Mouse (Mus musculus) heart, adult 2 months (tissue): ENCODE data around the gene Supt6. TPM values are rescaled to one million over a fixed set of nuclear protein-coding genes. Genes with fewer than 3 reads are reported as not detected.

Source experiments
- DNase-seq, 2 experiments: peaks; one replicate each; pipeline ENCODE4 v3.0.0; 2021
- H3K27ac ChIP-seq: fragments of 200-600 bp; 2 replicates; pipeline ENCODE4 v1.8.1; 2022
- H3K27me3 ChIP-seq: fragments of 200-500 bp; 2 replicates; pipeline ENCODE4 v1.6.1; 2012; ENCODE audit warnings: mild to moderate bottlenecking, low read length, inconsistent platforms, mixed read lengths; ENCODE audit not compliant: control insufficient read depth, insufficient read depth
- H3K36me3 ChIP-seq: fragments of 200-500 bp; 2 replicates; pipeline ENCODE4 v1.6.1; 2012; ENCODE audit warnings: low read length, inconsistent platforms; ENCODE audit not compliant: control insufficient read depth, insufficient read depth
- H3K4me1 ChIP-seq: fragments of 200-500 bp; 2 replicates; pipeline ENCODE4 v1.6.1; 2011; ENCODE audit warnings: low read length; ENCODE audit not compliant: control insufficient read depth, insufficient read depth
- H3K4me3 ChIP-seq: fragments of 200-600 bp; 2 replicates; pipeline ENCODE4 v1.8.1; 2022
- H3K79me2 ChIP-seq: fragments of 200-500 bp; replicated peaks from 2 replicates; pipeline ENCODE4 v1.6.1; 2012; ENCODE audit warnings: mild to moderate bottlenecking, inconsistent platforms, low read length, moderate library complexity, mixed read lengths; ENCODE audit not compliant: control insufficient read depth, insufficient read depth
- H3K9ac ChIP-seq: fragments of 200-500 bp; 2 replicates; pipeline ENCODE4 v1.6.1; 2012; ENCODE audit warnings: low read depth, mild to moderate bottlenecking, control low read depth, inconsistent platforms, low read length, mixed read lengths
- CTCF ChIP-seq: fragments of 200-600 bp; IDR thresholded peaks from 2 replicates; pipeline ENCODE4 v1.8.1; 2022; ENCODE audit warnings: antibody characterized with exemption, mild to moderate bottlenecking, moderate library complexity
- EP300 ChIP-seq: fragments of 200-500 bp; IDR thresholded peaks from 2 replicates; pipeline ENCODE4 v1.6.1; 2011; ENCODE audit warnings: low read depth, low read length, control low read depth; ENCODE audit not compliant: insufficient read depth
- POLR2A ChIP-seq: fragments of 200-500 bp; IDR thresholded peaks from 2 replicates; pipeline ENCODE4 v1.6.1; 2011; ENCODE audit warnings: mild to moderate bottlenecking, low read depth, low read length, control low read depth; ENCODE audit not compliant: insufficient read depth
- WGBS: fragments of 180-500 bp; shearing (Covaris S2); methylation state at CpG from one replicate; pipeline ENCODE4 v1.1.7; 2018; 5-methylcytosine and 5-hydroxymethylcytosine counted together
- intact Hi-C: fragments of 180-260 bp; cut with DNase I; formaldehyde crosslinking; loops from one replicate; pipeline ENCODE4 v1.15.1; 2025
- long read RNA-seq: library from polyadenylated mRNA; stranded (forward); transcript quantifications from one replicate; pipeline ENCODE4 v2.0.0, GENCODE M21; 2021
- polyA plus RNA-seq: library from polyadenylated mRNA; depleted of rRNA; stranded (reverse); fragments of >200 nt; gene quantifications from 2 replicates; pipeline ENCODE4 v1.2.3, GENCODE M21; 2012; rRNA removed
- total RNA-seq, 2 experiments: library from RNA; stranded (reverse); gene quantifications; 2 replicates each; pipeline ENCODE4 v1.2.3; 2021

Supt6 gene
- total RNA-seq (10 to 100 TPM; 29.5 to 32.1 TPM), polyA plus RNA-seq (12.2 and 13.1 TPM in 2 replicates)
- long read RNA-seq, full-length matches to known transcripts = 2 of 7 reads
- long read RNA-seq, partial matches to known transcripts = 3 of 7 reads
- long read RNA-seq, other reads (novel, unspliced or antisense) = 2 of 7 reads

GRCm38 (mm10) chr11:78245627-78246317 is at the start of gene Supt6, which contains the start of gene Sdf2:
Gene Supt6, minus strand, starts transcription at chr11:78245987.
Gene Sdf2, plus strand, starts transcription at chr11:78245746.
- H3K79me2 ChIP-seq = peaks cover 3% of the 10 kb centered on the region
- H3K4me3 ChIP-seq = peak within 1 kb of the TSS; percentile 81
- H3K27me3 ChIP-seq = no peaks in the 10 kb centered on the region
- peaks cover 9% of the 10 kb centered on the region; the same call in 1 of the 2 replicates for H3K36me3 ChIP-seq
- under 1% methylated on average over 50 of the region's 50 CpGs for WGBS
- peak; percentile 92 for DNase-seq
- intact Hi-C loops = loop anchor here (1.0 kb wide), 1 partner anchor 15 kb away; no protein-coding TSS in a partner anchor
- peak within 1 kb of the TSS; percentile 92 for H3K27ac ChIP-seq
- peaks cover 4% of the 10 kb centered on the region for H3K4me1 ChIP-seq
- H3K9ac ChIP-seq = peak within 1 kb of the TSS; percentile 83
- TF ChIP-seq EP300 = peak; percentile 13; the same call in 1 of the 2 replicates
- no peak for TF ChIP-seq CTCF
- TF ChIP-seq POLR2A = peak; percentile 76

DNA sequence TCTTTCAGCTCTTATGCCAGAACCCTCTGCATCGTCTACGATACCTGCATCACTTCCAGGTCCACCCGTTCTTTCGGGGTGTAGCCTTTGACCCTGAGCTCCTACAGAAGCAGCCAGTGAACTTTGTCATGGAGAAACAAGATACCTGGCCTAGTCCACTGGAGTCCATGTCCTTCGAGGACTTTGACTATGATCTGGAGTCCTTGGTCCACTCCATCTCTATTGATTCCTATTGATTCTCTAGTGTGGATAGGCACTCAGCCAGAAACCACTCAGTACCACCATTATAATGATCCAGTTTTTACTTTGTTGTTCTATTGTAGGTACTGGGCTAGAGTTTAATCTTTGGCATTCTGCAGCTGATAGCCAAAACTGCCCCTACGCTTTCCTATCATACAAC is 48.8 kb upstream of the Supt6 start:
- DNase-seq = no peak
- TF ChIP-seq CTCF (no peak), EP300 (no peak), POLR2A (no peak)
- Histone ChIP-seq H3K79me2 (no peaks in the 10 kb centered on the region), H3K36me3 (no peaks in the 10 kb centered on the region), H3K27me3 (no peaks in the 10 kb centered on the region), H3K27ac (no peak overlapping the region), H3K4me3 (no peak overlapping the region), H3K9ac (no peak overlapping the region), H3K4me1 (no peaks in the 10 kb centered on the region)
- intact Hi-C loops = no loop called here
- WGBS = 92% methylated on average over 6 of the region's 6 CpGs

- Histone ChIP-seq H3K36me3 (peaks cover 7% of the 10 kb centered on the region), H3K79me2 (no peaks in the 10 kb centered on the region), H3K27me3 (no peaks in the 10 kb centered on the region), H3K27ac (no peak within 1 kb of the TSS), H3K4me3 (no peak within 1 kb of the TSS), H3K4me1 (no peaks in the 10 kb centered on the region), H3K9ac (no peak within 1 kb of the TSS)
- intact Hi-C loops = no loop called here
- TF ChIP-seq EP300 (no peak), POLR2A (no peak), CTCF (no peak)
- DNase-seq = no peak
- WGBS = 83% methylated on average over 4 of the region's 4 CpGs
Measured at GRCm38 (mm10) chr11:78290654-78291053, 44.9 kb upstream of the Supt6 start, which contains the start of gene BC030499. Gene BC030499, plus strand, starts transcription at chr11:78290841.

DNA sequence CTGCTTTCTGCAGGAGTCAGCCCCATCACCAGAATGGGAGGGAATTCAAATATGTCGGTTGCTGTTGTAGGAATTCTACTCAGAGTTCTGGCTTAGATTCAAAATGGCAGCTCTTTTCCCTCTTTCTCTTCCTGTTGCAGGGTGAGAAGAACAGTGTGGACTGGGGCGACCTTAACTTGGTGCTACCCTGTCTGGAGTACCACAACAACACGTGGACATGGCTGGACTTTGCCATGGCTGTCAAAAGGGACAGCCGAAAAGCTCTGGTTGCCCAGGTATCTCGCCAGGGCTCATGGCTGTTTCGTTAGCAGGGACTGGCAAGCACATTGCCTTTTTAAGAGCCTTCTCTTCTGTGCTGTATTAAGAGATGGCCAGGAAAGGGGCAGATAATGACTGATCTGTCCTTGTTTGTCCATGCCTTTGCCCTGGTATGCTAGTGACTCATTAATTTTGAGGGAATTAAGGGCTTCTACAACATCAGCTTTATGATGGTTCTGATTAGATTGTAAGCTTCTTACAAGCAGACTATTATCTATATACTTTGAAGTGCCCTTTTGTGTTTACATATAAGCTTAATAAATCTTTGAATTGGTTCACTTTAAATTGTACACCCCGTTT is 43.5 kb upstream of the Supt6 start:
- Histone ChIP-seq H3K79me2 (no peaks in the 10 kb centered on the region), H3K27ac (no peak overlapping the region), H3K4me1 (no peaks in the 10 kb centered on the region), H3K36me3 (peaks cover 12% of the 10 kb centered on the region), H3K4me3 (no peak overlapping the region), H3K27me3 (no peaks in the 10 kb centered on the region), H3K9ac (no peak overlapping the region)
- intact Hi-C loops = loop anchor here (10.0 kb wide), 1 partner anchor 64 kb away; no protein-coding TSS in a partner anchor
- WGBS = 80% methylated on average over 7 of the region's 7 CpGs
- DNase-seq = no peak
- TF ChIP-seq POLR2A (no peak), CTCF (no peak), EP300 (no peak)

- no peak overlapping the region for H3K4me3 ChIP-seq
- intact Hi-C loops = no loop called here
Measured at GRCm38 (mm10) chr11:78279586-78279985, 33.8 kb upstream of the Supt6 start.

More at GRCm38 (mm10) chr11:78279586-78279985, 33.8 kb upstream of the Supt6 start:
- Histone ChIP-seq H3K27ac (no peak overlapping the region), H3K27me3 (no peaks in the 10 kb centered on the region), H3K4me1 (peaks cover 5% of the 10 kb centered on the region), H3K9ac (no peak overlapping the region), H3K79me2 (no peaks in the 10 kb centered on the region), H3K36me3 (peaks cover 39% of the 10 kb centered on the region)
- TF ChIP-seq EP300 = no peak
- no peak for TF ChIP-seq POLR2A
- no peak for TF ChIP-seq CTCF
- no peak for DNase-seq
- 58% methylated on average over 4 of the region's 4 CpGs for WGBS
